Mouse (Mus musculus): ENCODE results near the gene Rac2. TPM values are rescaled to one million over a fixed set of nuclear protein-coding genes. Genes with fewer than 3 reads are reported as not detected.

Gene Rac2
- total RNA-seq, 2 experiments from 2014 or later = 0.43 to 3.4 TPM

DNA sequence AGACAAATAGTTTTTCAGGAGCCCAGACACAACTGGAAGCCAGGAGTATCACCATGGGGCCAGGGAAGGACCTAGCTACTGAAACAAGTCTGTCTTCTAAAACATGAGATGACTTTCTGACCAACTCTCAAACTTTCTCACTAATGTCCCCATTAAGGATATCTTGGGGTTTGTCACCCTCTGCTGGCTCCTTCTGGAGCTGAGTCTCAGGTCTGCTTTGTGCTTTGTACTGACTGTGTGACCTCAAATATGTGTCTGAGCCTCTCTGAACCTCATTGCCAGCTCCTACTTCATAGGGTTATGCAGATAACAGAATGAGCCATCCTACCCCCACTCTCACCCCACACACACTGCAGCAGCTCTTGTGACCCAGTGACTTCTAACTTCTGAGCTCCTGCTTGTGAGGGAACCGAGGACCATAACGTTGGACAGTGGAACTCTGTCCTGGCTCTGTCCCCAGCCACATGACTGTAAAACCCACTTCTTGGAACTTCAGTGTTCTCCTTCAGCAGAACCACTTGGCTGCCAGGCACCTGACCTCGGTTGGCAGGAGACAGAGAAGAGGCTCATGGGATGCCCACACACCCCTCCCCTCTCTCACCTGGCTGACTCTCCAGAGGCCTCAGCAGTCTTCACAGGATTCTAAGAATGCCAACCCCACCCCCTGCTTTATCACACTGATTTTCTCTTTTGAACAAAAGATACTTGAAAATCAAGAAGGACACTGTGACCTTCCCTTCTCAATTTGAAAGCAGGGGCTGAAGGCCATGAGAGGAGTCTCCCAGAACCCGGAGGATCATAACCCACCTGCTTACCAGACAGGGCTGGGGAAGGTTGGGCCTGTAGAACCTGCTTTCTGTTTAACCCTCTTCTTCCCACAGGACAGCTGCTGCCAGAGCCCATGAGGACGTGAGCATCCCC is 24.9 kb downstream of the Rac2 start:
- no peak for DNase-seq

DNA sequence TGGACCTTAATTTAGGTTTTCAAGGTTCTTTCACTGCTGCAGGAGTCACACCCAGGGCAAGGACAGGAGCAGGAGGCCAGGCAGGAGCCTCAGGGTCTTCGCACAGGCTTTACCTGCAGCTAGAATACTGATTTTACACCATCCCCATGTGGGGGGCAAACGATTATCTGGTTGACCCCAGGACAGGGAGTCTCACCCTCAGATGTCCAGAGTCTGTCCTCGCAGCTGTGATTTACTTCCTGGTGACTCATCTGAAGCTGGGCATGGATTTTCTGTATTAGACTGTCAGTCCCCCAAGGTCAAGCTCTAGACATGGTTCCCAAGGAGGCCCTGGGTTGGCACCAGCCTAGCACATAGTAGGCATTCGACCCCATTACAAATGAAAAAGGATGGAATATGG is 26.5 kb downstream of the Rac2 start:
- DNase-seq = no peak

DNA sequence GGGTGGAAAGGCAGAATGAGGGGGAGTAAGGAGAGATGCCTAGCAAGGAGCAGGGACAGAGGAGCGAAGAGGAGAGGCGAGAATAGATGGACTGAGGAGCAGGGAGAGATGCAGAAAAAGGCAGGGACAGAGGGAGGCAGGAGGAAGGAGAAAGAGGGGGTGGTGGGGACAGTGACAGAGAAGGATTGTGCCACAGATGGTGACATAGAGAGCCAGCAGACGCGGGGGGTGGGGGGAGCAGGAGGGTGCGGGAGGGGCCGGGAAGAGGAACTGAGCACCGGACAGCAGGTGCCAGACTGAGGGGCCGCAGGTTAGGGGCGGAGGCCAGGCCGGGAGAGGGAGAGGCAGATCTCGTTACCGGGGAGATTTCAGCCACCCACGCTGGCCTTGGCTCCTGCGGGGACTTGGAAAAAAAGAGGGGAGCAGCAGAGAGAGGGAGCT is 28.0 kb downstream of the Rac2 start, which contains the start of gene Sstr3:
Gene Sstr3, minus strand, starts transcription at position 125 of the 441 bp plus-strand sequence.
- DNase-seq = no peak

DNA sequence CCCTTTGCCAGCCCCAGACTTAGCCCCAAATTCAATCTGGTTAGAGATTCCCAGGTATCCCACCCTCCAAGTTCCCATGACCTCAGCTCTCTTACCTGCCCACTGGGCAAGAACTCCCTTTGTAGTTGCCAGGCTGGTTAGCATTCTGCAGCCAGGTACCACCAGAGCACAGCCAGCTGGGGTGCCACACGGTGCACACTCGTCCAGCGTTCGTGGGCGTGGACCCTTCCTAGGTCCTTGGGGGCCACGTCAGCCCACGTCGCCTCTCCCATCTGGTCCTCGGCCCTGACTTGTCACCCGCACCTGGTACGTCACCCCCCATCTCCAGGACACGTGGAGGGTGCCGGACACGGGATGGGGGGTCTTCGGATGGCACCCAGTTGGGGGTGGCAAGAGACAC is 28.5 kb downstream of the Rac2 start:
- no peak for DNase-seq

DNA sequence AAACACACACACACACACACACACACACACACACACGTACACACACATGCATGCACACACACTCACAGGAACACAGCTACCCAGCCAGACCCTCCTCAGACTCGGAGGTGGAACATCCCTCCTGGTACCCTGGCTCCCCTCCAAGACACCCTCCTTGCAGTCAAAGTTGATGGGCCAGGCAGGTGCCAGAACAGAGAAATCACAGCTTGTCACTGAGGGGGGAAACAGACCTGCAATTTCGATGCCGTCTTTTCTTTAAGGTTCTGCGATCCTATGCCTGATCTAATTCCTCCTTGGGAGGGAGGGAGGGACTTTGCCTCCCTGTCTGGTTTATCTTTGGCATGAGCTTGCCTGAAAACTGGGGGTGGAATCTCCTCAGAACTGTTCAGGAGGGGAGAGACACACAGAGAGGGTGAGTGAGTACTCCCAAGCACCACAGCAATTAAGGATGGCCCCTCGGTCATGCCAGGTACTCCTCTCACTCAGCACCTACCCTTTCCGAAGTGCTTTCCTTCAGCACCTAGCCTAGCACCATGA is 29.7 kb downstream of the Rac2 start:
- DNase-seq = no peak

DNA sequence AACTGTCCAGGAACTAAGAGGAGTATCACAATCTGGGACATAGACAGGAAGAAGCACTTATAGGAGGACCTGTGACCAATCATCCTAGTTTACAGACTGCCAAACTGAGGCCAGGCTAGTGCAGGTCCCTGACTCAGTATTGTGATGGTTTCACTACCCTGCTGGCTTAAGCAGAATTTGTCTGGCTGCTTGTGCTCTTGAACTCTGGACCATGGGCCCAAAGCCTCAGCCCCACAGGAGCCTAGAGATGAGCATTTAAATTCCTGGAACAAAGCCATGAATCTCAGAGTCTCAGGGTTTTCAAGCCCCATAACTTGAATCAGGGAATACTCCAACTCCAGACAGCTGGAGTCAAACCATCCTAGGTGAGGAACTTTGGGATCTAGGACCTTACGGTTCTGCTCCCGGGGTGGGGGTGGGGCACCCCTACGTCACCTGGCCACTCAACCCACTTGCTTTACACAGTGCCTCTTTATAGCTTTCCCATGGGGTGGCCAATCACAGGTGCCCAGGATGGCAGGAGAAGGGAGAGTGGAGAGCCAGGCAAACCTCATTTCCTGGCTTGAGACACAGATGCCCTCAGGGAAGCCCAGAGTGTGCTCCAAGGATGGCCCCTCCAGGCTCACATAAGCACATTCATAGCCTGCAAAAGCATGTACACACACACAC is 30.4 kb downstream of the Rac2 start:
- no peak for DNase-seq

DNA sequence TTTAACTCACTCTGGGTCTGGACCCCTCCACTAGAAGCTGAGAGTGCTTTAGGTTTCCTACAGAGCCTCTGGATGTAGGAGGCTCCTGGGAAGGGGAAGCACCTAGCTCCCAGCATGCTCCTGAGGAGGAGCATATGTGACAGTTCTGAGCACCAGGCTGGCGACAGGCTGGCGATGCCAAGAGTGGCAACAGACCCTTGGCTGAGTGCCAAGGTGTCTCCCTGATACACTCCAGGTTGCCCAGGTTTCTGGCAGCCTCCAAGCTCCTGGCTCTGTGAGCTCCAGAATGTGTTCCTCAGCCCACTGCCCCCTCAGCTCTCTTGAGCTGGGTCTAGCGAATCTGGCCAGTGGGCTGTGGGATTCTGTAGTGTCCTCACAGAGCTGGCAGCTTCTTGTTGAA is 31.0 kb downstream of the Rac2 start:
- DNase-seq = no peak

DNA sequence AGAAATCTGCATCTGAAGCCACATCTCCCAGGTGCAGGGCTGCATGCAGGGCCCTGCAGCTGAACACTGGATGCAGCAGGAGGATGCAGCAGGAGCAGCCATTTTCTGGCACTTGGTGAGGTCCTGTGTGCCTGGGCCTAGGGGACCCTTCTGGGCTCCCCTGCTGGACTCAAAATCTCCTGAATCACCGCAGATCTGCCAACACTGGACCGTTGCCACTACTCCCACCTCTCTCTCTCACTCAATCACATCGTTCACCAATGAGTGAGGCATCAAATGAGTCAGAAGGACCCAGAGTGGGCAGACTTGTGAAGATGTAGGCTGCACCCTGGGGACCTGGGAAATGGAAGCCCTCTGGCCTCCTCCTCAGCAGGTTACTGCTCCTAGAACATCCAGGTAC is 31.5 kb downstream of the Rac2 start:
- DNase-seq = no peak

DNA sequence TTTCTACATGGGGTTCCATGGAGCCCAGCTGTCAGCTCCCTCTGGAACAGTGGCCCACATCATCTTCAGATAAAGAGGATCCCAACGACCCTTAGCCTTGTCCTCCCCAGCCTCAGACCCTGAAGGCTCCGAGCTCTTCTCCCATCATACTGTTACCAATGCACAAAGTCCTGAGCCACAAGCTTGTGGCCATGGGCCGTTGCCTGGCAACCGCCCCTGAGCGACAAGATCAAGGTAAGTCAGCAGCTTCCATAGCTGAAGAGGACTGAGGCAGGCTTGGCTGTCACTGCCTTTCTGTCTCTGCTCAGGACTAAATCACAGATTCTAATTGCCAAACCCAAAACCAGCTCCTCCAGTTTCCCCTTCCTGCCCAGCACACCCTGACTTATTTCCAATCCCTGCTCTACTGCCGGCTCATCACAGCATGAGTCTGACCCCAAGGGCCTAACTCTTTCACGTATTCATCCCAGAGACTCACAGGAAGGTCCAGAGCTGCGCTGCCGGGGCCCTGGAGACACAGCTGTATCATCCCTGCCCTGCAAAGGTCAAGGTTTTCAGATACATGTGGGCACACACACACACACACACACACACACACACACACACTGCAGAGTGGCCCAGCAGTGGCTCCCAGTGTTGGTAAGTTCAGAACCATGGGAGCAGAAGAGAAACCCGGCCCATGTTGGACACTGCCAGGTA is 36.7 kb downstream of the Rac2 start:
- no peak for DNase-seq

DNA sequence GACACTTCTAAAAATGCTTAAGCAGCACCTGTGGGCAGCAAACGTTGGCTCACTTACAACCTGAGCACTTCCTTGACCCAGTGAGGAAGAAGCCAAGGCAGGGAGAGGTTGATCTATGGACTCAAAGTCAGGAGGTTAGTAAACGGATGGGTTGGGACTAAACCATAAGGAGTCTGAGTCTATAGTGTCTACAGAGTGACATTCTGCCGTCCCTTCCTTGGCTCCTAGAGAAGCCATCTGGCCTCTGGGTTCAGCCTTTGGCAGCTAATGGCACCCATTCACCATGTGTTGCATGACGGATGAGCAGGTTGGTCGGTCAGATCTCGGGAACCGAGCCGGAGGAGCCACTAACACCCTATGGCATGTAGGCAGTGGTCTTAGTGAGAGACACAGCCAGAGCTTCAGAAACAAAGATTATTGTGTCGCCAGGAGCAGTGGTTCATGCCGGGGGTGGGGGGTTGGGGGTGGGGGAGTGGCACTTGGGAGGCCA is 39.2 kb downstream of the Rac2 start:
- DNase-seq = no peak

DNA sequence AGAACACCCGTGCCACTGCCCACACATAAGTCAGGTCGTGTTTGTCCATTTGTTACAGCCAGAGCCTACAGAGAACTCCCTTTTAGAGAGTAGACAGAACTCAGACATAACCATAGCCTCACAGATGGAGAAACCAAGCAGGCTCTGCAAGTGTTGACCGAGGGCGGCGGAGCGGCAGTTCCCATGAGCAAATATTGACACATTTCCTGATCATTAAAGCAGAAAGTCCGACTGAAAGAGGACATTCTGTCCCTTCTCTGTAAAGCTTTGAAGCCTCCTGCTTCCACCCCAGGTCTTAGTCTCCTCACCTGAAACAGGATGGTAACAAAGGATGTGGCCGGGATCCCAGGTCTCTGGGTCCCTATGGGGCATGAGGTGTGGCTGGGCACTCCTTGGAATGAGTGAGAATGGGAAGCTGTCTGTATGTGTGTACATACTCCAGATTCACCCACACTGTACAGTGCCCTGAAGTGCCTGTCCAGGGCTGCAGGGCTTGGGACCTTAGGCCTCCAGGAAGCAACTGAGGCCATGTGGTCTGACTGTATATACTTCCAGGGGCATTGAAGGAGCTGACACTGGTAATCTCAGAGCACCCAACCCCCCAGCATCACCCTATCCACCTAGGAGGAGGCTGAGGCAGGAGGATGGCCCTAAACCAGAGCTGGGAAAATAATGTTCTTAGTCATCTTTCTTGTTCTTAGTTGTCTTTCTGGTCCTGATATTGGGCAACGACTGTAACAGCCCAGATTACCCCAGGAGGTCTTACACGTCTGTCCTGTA is 39.8 kb downstream of the Rac2 start:
- DNase-seq = no peak

DNA sequence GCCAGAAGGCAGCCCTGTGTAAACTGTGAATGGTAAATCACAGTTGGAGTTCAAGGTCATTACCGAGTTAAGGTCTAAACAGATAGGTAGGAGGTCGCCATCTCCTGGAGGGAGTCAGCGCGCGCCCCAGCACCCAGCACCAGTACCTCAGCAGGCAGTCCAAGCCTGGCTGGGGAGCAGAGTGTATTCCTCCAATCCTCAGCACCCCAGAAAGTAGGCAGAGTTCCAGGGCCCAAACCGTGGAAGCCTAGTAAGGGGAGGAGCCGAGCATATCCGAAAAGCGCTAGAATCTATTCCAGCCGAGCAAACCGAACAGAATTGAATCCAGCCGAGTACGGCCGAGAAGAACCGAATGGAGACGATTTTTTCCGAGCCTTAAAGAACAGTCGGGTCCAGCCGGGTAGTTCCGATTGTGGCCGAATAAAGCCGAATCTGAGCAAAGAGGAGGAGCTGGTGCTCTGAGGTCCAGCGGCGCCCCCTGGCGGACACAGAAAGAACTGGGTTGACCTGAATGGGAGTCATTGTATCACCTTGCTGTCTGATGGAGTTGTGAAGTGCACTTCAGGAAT is 40.6 kb downstream of the Rac2 start:
- peak; percentile 94 for DNase-seq

DNA sequence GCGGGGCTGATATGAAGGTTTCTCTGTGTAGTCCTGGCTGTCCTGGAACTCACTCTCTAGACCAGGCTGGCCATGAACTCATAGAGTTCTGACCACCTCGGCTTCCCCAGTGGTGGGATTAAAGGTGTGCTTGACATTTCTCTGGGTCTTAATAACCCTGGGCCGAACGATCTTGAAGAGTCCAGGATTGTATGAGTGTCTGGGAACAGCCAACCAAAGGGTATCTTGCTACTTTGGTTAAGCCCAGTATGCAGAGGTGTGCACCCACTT is 41.2 kb downstream of the Rac2 start:
- no peak for DNase-seq

DNA sequence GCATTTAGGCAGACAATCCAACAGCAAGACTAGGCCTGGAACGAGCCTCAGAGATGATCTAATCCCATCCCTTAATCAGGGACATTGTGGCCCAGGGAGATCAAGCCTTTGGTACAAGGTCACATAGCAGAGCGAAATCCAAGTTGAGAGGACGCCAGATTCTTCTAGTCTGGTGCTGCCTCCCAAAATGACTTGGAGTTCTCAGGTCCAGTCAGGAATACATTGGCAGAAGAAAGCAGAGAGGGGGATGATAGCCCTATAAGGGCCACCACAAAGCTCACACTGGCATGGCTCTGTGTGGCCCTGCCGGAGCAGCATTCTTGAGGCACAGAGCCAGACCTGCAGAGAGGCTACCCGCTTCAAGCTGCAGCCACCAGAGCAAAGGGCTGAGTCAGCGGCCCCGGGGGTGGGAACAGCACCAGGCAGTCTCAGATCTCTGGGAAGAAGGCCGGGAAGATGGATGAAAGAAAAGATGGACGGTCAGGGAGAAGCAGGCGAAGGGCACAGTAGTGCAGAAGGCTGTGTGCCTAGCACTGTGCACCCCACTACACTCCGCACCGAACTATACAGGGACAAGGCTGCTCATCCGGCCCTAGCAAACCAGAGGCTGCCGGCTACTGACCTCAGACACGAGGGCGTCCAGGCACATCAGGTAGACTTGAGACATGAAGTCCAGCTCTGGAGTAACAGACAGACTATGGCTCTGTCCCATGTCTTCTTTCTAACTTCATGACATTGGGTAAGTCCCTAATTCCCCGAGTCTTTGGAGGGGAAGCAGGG is 41.7 kb downstream of the Rac2 start, which contains the start of gene C1qtnf6:
Gene C1qtnf6, minus strand, starts transcription at position 746 of the 780 bp plus-strand sequence.
- peak; percentile 79 for DNase-seq

DNA sequence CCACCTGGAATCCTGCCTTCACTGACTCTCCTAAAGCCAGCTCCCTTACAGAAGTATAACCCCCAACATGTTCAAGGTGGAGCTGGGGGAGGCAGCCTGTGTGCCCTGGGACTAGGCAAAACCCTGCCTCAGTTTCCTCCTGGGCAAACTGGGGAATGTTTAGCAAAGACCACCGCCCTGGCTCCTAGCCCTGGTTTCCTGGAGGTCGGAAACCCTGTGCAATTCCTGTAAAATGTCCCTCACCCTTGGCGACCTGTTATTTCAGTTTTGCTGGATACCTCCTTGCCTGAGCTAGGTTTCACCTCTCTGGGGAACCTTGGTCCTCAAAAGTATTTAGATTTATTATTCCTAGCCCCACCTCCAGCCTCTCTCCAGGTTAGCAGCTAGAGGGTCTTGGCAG is 42.4 kb downstream of the Rac2 start:
- no peak for DNase-seq

DNA sequence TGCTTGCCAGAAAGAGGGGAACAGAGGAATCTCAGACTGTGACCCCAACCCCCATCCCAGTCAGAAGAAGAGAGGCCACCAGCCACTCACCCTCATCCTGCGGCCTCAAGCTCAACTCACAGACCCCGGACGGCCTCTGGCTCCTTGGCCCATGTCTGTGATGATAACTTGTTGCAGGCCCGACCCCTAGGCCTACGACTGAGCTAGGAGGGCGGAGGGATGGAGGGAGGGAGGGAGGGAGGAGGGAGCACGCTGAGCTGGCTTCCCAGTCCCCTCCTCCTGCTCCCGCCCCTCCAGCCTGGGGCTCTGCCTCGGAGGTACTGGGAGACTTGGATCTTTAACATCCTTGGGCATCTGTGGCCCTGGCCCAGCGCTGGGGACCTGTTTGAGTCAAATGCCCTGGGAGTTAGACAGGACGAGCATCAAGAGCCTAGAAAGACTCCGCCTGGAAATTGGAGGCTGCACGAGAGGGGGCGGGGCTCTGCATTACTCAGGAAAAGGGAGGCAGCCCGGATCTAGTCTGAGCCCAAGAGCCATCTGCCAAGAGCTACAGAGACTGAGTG is 43.1 kb downstream of the Rac2 start:
- DNase-seq = peak; percentile 72

DNA sequence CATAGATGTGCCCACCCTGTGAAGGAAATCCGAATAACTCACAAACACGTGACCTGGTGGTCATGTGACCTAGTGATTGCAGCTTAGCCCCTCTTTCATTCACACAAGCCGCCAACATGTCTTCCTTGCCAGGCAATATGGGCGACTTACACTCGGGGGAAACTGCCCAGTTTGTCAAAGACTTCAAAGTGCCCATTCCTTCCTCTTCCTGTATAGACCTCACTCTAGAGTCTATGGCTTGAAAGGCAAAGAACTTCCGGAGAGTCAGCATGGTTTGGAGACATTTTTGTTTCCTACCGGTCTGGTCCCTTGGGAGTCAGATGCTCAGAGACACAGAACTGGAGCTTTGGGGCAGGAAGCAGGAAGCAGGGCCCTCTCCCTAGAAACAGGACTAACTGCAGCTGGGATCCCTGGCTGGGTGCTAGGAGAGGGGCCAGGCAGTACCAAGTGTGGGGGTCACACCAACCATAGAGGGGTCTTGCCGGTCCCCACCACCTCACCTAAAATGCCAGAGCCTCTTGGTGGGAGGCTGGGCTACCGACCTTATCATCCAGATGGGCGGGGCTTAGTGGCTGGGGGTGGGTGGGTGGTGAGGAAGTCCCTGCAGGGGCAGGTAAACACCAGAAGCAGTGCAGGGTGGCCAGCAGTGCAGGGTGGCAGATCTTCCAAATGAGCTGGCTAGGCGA is 43.7 kb downstream of the Rac2 start:
- DNase-seq = no peak

DNA sequence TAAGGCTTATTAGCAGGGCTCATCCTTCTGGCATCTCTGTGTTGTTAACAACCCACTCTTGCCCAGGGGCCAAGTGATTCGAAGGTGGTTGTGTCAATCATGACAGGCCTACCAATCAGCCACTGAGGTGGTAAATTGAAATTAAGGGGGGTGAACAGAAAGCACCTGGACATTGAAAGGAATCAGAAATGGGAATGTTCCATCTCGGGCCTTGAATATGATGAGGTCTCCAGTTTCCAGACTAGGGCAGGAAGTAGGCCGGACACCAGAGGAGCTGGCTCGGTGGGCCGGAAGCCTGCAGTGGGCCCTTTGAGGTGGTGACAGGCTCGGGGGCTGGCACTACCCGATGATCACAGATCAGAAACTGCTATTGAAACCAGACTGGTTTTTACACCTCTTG is 44.6 kb downstream of the Rac2 start:
- peak; percentile 54 for DNase-seq

DNA sequence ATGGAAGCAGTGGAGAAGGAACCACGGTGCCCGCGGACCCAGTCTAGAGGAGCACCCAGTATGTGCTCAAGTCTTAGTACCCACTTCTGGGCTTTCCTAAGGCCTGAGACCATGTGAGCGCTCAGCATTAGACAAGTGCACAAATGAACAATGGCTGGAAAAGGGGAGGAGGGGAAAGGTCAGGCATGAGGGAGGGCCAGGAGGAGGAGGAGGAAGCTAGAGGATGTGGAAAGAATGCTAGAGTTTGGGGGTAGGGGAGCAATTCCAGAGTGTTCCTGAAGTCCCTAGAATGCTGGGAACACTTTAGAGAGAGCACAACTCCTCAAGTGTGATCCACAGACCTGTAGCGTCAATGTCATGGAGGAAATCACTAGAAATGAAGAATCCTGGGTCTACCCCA is 48.4 kb downstream of the Rac2 start:
- no peak for DNase-seq

DNA sequence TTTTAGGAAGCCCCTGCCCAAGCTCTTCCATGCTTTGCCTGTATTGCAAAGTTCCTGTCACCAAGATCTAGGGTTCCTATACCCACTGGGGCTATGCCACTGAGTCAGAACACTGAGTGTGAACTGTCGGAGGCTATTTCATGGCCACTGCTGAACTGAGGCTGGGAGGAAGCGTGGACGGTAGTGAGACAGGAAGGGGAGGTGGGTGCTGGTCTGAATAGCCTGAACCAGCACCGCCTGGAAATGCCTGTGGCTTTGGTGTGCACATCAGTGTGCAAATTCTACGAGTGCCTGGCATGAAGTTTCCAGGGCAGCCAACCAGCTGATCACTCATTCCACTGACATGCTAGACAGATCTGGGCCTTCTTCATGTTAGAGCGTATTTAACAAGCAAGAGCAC is 50.7 kb downstream of the Rac2 start:
- no peak for DNase-seq

Data from gastrocnemius, postnatal 25 days (tissue).